Mouse (Mus musculus): ENCODE data around the gene Samhd1.
A peak's percentile ranks its signal among the peaks of the same experiment; 100 is the strongest.

The Samhd1 gene

DNA sequence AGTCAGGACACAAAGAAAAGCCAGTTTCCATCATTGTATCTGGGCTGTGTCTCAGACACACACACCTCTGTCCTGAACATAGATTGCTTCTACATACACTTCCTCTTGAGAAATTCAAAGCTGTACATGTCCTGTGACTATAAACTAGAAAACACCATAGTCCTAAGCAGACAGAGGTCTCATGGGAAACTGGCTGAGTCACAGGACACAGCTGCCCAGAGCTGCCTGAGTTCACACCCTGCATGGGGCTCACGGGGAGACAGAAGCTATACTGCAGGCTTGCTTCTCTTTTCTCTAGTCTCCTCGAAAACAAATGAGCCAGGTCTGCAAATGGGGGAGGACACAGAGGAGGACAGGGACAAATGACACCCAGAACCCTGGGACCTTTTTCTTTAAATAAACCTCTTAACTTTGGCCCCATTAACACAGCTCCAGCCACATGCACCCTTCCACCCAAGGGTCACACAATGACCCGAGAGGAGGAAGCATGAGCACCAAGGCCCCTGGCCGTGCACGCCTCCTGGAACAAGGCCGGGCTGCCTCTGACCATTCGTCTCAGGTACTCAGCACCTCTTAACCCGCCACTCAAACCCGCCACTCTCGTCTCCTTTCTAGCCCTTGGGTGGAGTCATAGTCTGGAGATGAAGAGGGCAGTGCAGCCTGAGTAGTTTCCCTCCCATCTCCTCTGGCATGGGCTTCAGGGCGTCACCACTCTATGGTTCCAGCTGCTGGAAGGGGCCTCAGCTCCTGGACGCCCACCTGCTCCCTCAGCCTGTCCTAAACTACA, 35.3 kb downstream of the Samhd1 start:
- DNase-seq (ENCODE audit: low spot score): peak; percentile 33

DNA sequence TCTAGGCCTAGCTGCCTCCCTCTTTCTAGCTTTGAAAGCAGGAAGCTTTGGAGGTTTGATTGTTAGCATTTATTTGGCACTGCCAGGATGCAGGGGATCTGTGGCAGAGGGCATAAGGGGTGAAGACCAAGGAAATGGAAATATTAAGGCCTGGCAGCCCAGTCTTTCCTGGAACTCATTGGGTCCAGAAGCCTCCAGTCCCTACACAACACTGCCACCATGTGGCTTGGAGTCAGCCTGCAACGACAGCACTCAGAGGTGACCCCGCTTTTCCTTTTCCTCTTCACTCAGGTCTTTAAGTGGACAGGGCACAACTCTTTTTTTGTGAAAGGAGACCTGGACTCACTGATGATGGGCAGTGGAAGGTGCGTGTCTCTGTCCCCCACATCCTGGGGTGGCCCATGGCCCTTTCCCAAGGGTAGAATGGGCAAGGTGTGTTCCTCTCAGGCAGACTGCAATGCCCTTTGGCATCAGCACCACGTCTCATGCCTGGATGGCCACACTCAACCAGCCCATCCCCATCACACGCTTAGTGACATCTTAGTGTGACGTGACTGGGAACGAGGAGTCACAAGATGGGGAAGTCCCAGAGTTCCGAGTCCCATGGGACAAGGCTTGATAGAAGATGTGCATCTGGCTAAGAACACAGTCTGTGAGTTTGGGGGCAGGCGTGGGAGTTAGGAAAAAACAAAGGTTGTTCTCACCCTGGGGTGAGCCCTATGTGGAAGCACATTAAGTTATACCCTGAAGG, 39.9 kb downstream of the Samhd1 start:
- DNase-seq (ENCODE audit: low spot score): peak; percentile 71

DNA sequence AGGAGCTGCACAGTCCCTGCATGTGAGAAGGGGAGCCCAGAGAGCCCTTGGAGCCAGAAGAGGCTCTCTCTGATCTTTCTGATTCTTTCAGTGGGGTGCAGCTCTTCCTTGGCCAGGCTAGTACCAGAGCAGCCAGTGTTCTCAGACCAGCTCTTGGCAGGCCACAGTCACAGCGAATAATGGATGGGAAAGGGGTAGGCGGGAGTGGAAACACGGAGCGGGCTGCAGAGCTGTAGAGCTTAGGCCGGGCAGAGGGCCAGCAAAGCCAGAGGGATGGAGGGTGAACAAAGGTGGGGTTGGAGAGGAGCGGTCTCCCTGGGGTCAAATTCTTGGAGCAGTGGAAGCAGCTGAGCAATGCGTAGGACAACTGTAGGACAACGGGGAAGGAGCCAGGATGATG, 43.0 kb downstream of the Samhd1 start:
- no peak for DNase-seq (ENCODE audit: low spot score)

DNA sequence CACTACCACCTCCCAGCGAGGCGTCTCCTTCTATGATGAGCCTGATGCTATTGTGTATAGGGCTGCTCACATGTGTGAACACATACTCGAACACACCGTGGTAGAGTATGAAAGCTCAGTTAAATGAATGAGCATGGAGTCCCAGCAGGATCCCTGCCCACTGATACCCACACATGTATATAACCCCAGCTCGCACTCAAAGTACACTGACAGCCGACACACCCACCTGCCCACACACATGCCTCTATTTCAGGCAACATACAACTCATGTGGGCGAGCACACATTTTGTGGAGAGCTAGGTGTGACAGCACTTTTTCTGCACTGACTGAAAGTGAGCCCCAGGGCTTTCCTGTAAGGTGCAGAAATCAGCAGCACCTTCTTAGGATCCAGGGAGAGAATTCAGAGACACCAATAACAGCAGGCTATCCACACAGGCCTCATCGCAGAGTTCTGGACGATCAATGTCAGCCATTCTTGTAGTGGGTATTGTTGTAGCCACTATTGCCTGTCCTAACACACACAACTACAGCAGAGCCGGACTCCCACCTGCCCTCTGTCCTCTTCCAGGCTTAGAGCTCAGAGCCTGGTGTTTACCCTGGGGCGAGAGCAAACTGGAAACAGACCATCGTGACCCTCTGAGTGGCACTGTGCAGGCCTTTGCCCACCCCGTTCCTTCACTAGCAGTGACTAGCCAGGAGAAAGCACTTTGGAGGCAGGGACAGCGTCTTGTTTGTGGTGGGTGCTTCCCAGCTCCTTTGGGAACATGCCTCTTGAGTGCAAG, 47.3 kb downstream of the Samhd1 start:
- DNase-seq (ENCODE audit: low spot score): no peak

DNA sequence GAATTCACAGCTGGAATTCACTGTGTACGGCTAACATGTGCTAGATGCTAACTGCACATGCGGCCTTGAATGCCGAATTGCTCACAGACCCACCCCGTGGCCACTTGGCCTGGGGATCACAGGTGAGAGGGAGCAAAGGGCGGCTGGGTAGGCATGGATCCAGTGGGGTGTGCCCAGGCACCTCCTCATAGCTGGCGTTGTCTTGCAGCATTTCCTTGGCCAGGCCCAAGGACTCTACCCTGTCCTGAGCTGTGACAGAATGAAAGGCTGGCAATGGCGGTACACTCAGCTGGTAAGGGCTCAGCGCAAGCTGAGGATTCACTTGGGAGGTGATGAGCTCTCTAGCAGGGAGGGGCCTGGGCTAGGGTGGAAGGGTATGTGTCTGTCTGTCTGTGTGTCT, 48.3 kb downstream of the Samhd1 start, which contains the start of gene Tldc2:
Tldc2 (plus strand) TSS at position 260 of the 400 bp plus-strand sequence.
- no peak for DNase-seq (ENCODE audit: low spot score)

DNA sequence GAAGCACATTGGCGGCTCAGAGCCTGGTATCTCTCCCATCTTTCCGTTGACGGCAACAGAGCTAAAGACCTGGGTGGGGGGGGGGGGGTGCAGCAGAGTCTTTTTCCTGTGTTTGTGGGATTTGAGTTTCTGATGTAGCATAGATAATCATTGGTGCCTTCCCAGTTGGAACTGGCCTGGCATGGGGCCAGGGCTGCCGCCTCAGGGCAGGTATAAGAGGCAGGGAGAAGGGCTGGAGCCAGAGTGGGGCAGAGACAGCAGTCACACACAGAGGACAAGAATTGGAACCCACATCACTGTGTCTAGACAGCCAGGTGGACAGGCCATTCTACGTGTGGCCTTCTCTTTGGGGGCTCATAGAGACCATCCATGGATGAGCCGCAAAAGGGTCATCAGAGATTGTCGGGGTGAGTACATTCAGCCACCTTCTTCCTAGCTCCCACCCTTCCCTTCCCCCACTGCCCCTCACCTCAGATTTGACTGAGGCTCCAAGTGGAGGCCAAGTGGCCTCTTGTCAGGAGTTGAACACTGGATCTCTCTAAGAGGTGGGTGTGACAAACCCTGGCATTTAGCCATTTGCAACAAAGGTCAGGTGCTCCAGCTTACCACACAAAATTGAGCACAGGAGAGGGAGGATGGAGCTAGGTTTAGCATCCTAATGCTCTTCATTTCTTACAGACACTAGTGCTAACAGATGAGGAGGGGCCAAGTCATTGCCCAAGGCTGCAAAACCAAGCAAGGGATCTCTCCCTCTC, 50.1 kb downstream of the Samhd1 start:
- no peak for DNase-seq (ENCODE audit: low spot score)

DNA sequence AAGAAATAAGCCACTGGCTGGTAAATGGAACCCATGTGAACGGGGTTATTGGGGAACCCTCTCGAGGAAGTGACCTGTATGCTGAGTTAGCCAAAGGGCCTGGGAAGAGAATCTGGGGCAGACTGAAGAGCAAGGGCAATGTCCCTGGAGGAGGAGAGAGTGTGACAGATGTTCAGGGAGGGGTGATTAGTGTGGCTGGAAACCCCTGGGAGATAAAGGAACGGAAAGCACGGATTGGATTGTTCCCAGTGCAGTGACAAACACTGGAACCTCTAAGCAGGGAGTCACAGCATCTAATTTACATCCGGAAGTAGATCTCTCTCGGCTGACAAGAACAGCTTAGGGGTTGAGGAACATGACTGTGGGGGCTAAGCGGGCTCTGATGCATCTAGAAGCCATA, 53.1 kb downstream of the Samhd1 start:
- DNase-seq (ENCODE audit: low spot score): no peak

DNA sequence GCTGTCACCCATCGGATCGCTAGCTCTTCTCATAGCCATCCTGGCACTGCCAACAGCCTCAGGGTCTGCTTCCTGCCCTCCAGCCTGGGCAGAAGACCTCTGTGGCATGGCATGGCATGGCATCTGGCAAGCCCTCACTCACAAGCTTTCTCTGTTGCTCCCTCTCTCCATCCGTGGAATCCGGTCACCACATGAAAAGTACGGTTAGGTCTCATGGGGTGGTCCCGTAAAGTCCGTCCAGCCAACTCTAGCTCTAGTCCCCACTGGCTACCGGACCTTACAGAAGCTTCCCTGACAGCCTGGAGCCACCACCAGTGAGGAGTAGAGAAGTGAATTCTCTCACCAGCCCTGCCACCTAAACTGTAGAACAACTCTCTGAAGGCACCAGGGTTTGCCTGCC, 53.7 kb downstream of the Samhd1 start:
- no peak for DNase-seq (ENCODE audit: low spot score)

DNA sequence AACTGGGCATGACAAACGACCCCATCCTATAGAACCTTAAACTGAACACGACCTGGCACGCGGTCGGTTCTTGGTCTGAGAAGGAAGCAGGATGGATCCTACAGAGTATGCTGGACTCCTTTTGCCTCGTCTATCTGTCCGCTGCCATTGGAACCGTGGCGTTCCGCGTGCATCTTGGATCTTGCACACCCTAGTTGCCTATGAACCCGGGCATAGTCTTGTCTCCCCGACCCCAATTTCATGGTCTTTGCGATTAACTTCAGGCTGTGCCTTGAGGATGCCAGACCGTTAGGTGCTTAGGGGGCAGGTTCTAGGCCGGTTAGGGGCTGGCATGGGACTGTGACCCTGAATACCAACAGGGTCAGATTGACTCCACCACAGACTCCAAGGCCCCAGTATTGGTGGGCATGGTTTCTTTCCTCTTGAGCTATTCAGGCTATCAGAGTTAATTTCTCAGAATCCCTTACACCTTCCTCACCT, 55.3 kb downstream of the Samhd1 start:
- DNase-seq (ENCODE audit: low spot score): no peak

DNA sequence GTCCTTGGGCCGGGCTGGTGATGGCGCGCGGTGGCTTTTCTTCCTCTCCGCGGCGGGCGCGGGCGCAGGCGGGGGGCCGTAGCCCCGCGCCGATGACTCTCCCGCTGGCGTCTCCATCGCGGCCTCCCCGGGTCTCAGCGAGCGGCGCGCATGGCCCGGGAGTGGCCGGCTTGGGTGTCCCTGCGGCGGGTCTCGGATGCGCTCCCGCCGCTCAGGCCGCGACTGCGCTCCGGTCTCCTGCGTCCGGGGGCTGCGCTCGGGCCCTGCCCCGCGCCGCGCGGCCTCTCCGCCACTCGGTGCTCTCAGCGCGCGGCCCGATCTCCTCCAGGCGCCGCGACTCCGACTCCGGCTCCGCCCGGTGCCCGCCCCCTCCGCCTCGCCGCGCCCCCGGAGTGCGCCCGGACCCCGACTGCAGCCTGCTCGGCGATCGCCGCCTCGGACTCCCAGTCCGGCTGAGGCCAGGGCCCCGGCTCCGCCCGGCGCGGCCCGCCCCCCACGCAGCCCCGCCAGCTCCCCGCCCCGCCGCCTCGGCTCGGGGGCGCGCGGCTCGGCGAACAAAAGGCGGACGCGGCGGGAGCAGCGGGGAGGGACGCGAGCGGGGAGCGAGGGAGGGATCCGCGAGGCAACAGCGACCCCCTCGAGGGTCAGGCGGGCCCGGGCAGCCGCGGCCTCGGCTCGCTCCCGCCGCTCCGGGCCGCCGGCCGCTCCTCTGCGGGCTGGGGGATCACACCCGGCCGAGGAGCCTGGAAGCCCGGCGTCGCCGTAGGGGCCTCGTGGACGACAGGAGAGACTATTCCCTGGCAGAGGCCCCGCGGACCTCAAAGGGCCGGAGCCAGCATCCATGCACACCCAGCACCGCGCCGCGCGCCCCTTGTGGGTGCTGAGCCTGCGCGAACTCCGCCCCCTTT, 56.0 kb downstream of the Samhd1 start, which contains the start of gene Soga1:
Soga1 (minus strand) TSS at position 462 of the 908 bp plus-strand sequence.
- DNase-seq (ENCODE audit: low spot score): peak; percentile 90

DNA sequence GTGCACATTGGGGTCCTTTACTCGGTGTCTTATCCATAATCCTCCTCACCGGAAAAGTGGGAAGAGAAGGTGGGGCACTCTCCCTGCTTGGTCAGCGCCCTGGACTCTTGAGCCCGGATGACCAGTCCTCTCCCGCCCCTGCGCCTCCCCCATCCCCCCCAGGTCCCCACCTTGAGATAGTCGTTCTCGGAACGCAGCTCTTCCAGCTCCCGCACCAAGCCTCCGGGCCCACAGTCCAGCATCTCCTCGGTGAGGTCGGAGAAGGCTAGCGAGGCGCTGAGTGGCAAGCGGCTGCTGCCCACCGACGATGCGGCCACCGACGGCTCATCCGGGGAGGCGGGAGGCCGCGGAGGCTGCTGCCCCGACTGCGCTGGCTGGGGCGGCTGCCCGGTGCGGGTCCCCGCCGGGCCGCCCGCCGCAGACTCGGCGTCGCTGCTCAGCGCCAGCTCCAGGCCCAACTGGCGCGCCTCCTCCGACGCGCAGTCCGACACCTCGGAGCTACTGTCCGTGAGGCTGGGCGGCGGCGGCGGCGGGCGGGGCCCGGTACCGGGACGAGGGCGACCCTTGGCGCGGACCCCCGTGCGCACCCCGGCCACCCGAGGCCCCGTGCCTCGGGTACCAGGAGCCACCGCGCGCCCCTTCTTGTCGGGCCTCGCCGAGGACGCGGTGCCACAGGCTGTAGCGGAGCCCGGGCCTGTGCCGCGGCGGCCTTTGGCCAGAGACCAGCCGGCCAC, 56.8 kb downstream of the Samhd1 start:
- no peak for DNase-seq (ENCODE audit: low spot score)

DNA sequence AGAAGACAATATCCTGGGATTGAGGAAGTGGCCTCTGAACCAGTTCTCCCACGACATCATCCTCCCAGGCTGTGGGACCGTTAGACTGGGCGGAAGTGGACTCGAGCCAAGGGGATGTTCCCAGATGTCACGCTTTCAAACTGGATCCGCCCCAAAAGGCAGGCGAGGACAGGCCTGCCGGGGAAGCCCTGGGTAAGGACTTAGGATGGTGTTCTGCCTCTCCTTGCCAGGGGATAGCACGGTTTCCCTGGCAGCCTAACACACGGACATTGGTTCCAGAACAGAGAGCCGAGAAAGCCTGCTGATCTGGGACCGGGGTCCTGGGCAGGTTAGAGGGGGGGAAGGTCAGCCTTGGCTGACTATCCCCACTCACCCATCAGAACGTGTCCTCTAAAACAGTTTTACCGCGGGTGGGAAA, 57.4 kb downstream of the Samhd1 start:
- peak; percentile 91 for DNase-seq (ENCODE audit: low spot score)

DNA sequence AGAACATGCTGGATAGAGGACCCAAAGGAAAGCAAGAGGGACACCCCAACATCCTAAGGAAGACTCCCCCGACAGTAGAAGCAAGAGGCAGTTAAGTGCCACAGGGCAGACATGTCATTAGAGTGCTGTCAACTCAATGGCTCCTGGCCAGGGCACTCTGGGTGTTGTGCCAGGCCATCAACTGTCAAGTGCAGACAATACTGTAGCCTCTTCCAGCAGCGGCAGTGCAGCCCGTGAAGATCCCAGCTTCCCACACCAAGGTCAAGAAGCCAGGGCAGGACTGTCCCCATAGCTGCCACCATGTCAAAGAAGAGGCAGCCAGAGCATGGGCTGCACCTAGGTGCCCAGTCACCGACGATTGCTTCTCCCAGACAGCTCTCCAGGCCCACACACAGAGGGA, 57.9 kb downstream of the Samhd1 start:
- DNase-seq (ENCODE audit: low spot score): peak; percentile 49

DNA sequence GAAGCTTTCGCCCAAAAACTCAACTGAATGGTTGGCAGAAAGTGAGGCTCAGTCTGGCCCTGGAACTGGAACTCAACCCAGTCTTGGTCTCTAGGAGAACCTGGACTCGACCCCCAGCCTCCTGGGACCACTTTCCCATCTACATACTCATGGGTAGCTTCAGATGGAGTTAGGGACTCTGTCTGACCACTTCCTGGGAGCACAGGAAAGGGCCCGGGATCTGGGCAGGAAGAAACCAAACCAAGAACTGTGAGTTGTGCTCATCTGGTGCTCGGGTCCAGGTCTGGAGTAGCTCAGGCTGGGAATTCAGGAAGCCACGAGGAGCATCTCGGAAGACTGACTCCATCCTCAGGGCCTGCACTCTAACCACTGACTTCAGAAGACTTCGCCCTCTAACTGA, 58.5 kb downstream of the Samhd1 start:
- DNase-seq (ENCODE audit: low spot score): no peak

DNA sequence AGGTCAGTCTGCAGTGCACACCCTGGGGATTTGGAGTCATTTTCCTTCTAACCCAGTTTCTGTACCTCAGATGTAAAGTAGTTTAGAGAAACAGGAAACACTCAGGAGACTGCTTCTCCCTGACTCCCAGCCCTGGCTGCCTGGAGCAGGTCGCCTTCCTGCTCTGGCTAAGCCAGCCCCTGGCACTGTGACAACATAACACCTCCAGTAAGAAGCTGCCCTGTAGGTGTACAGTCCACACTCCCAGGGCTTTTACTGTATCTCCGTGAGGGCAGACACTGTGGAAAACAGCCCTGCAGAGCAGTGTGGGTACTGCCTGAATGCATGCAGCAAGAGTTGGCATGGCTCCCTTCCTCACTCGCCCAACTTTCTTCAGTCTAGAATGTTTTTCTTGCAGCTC, 59.4 kb downstream of the Samhd1 start:
- DNase-seq (ENCODE audit: low spot score): peak; percentile 41

DNA sequence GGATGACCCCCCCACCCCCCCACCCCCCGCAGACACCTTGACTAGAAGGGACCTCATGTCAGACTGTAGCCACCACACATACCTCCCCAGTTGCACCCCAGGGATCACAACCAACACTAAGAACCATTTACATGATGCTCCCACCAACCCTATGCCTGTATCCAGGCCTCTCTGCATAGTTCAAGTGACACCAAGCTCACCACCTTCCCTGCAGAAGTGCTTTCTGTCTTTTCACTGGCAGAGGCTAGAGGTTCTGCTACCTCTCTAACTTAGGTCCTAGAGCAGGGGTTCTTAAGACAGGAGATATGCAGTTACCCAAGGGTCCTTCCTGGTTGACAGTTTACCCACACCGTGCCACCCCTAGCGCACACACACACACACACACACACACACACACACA, 59.8 kb downstream of the Samhd1 start:
- DNase-seq (ENCODE audit: low spot score): no peak

DNA sequence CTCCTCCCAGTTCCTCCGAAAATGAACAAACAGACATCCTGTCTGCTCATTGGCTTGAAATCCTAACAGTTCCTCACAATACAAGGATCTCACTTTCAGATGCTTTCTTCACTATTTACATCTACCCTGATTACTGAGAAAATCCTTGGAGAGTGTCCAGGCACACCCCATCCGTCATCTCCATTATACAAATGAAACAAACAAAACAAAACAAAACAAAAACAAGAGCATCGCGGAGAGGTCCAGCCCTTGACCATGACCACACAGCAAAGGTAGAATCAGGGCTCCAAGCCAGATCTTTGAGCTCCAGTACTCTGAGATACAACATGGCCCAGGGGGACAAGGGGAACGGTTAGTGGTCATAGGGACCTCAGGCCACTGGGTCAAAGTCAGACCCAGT, 60.3 kb downstream of the Samhd1 start:
- no peak for DNase-seq (ENCODE audit: low spot score)

DNA sequence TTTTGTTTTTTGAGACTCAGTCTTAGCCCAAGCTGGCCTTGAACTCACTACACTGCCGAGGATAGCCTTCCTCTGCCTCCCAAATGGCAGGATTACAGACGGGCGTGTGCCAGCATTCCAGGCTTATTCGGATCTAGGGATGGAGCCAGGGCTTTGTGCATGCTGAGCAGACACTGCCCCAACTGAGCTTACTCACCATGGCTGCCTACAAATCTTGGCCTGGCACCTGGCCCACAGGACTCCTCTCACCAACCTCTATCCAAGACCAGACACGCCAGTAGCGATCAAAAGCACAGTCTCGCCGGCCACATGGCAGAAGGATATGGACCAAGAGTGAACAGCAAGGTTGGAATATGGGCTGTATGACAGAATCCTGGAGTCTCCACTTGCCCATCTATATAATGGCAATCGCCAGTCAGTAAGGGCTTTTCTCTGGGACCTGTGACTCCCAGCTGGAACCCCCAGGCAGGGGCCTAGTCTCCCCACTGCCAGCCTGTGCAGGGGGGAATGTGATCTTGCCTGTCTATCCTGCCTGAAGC, 60.8 kb downstream of the Samhd1 start:
- DNase-seq (ENCODE audit: low spot score): peak; percentile 71

DNA sequence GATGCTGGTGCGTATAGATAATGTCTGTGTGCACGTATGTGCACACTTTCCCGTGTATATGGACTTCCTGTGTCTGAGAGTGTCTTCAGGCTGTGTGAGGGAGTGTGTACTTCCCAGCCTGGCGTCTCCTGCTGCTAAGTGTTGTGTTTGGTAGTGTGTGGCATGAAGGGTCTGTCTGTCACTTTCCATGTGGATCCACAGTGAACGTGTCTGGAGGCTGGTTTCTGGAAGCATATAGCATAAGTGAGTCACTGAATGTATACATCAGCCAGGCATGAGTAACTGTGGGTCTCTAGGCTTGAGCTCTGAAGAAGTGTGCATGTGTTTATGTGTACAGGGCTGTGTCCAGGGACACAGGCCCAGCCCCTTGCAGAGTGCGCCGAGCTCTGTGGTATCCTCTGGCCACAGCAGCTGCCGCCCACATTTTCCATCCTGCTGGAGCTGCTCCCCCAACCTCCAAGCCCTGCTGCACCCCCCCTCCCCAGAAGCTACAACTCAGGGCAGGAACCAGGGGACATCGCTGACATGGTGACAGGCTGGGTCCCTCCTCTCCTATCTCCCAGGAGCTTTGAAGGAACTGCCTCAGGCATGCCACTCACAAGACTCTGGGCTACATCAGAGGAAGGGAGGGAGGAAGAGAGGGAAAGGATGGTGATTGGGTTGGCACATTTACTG, 61.5 kb downstream of the Samhd1 start:
- DNase-seq (ENCODE audit: low spot score): no peak

Measured in MN1 (cell line).